Mouse (Mus musculus): ENCODE results near the gene Pik3r5. TPM values are rescaled to one million over a fixed set of nuclear protein-coding genes. Genes with fewer than 3 reads are reported as not detected.

Pik3r5 gene
- polyA plus RNA-seq, 1 experiment from 2014 or later = 0.30 TPM

- 85% methylated on average over 4 of the region's 4 CpGs for WGBS
- H3K4me3 ChIP-seq (ENCODE audit: low read depth, low read length) = no peak overlapping the region
- H3K4me2 ChIP-seq = no peak overlapping the region
- no peaks in the 10 kb centered on the region for H3K27me3 ChIP-seq (ENCODE audit: insufficient read depth, low read length)
- DNase-seq (no peak), ATAC-seq (ENCODE audit: insufficient read depth) (no peak)
- no peaks in the 10 kb centered on the region for H3K4me1 ChIP-seq (ENCODE audit: insufficient read depth)
- H3K9ac ChIP-seq = no peak overlapping the region
- no peak for TF ChIP-seq CTCF (IDR thresholded peaks at IDR 0.05; ENCODE audit: low read depth)
- H3K36me3 ChIP-seq (ENCODE audit: insufficient read depth) = no peaks in the 10 kb centered on the region
- H3K9me3 ChIP-seq (ENCODE audit: low read depth, low read length) = no peaks in the 10 kb centered on the region
- no peak overlapping the region for H3K27ac ChIP-seq (ENCODE audit: low read depth)
These were observed 3.7 kb downstream of the Pik3r5 start for GRCm38 (mm10) chr11:68435601-68436000.

- no peak overlapping the region for H3K4me3 ChIP-seq (ENCODE audit: low read depth, low read length)
- H3K4me2 ChIP-seq = no peak overlapping the region
- no peaks in the 10 kb centered on the region for H3K4me1 ChIP-seq (ENCODE audit: insufficient read depth)
- ATAC-seq (ENCODE audit: insufficient read depth) (no peak), DNase-seq (no peak)
- H3K27ac ChIP-seq (ENCODE audit: low read depth) = no peak overlapping the region
- H3K27me3 ChIP-seq (ENCODE audit: insufficient read depth, low read length) = no peaks in the 10 kb centered on the region
- 69% methylated on average over 5 of the region's 5 CpGs for WGBS
- no peak for TF ChIP-seq CTCF (IDR thresholded peaks at IDR 0.05; ENCODE audit: low read depth)
- no peaks in the 10 kb centered on the region for H3K36me3 ChIP-seq (ENCODE audit: insufficient read depth)
- no peaks in the 10 kb centered on the region for H3K9me3 ChIP-seq (ENCODE audit: low read depth, low read length)
- no peak overlapping the region for H3K9ac ChIP-seq
These were observed 4.5 kb downstream of the Pik3r5 start for GRCm38 (mm10) chr11:68436376-68436775.

- no peak overlapping the region for H3K9ac ChIP-seq
- ATAC-seq (ENCODE audit: insufficient read depth) = no peak
- WGBS = 73% methylated on average over 9 of the region's 9 CpGs
These were observed 8.2 kb downstream of the Pik3r5 start for GRCm38 (mm10) chr11:68440100-68440499.

GRCm38 (mm10) chr11:68440965-68441364 is 9.0 kb downstream of the Pik3r5 start:
- no peak for TF ChIP-seq CTCF (IDR thresholded peaks at IDR 0.05; ENCODE audit: low read depth)
- Histone ChIP-seq H3K27me3 (ENCODE audit: insufficient read depth, low read length) (no peaks in the 10 kb centered on the region), H3K4me2 (no peak overlapping the region), H3K9me3 (ENCODE audit: low read depth, low read length) (no peaks in the 10 kb centered on the region), H3K4me1 (ENCODE audit: insufficient read depth) (no peaks in the 10 kb centered on the region), H3K36me3 (ENCODE audit: insufficient read depth) (no peaks in the 10 kb centered on the region), H3K9ac (no peak overlapping the region), H3K27ac (ENCODE audit: low read depth) (no peak overlapping the region), H3K4me3 (ENCODE audit: low read depth, low read length) (no peak overlapping the region)
- DNase-seq (no peak), ATAC-seq (ENCODE audit: insufficient read depth) (no peak)
- WGBS = 57% methylated on average over 5 of the region's 5 CpGs

More at GRCm38 (mm10) chr11:68440100-68440499, 8.2 kb downstream of the Pik3r5 start:
- no peak for DNase-seq
- Histone ChIP-seq H3K4me2 (no peak overlapping the region), H3K27me3 (ENCODE audit: insufficient read depth, low read length) (no peaks in the 10 kb centered on the region), H3K4me3 (ENCODE audit: low read depth, low read length) (no peak overlapping the region), H3K9me3 (ENCODE audit: low read depth, low read length) (no peaks in the 10 kb centered on the region), H3K27ac (ENCODE audit: low read depth) (no peak overlapping the region), H3K36me3 (ENCODE audit: insufficient read depth) (no peaks in the 10 kb centered on the region), H3K4me1 (ENCODE audit: insufficient read depth) (no peaks in the 10 kb centered on the region)
- TF ChIP-seq CTCF (IDR thresholded peaks at IDR 0.05; ENCODE audit: low read depth) = no peak

- ATAC-seq (ENCODE audit: insufficient read depth) (no peak), DNase-seq (no peak)
- Histone ChIP-seq H3K9me3 (ENCODE audit: low read depth, low read length) (no peaks in the 10 kb centered on the region), H3K9ac (no peak overlapping the region), H3K4me2 (no peak overlapping the region), H3K4me3 (ENCODE audit: low read depth, low read length) (no peak overlapping the region), H3K36me3 (ENCODE audit: insufficient read depth) (no peaks in the 10 kb centered on the region), H3K4me1 (ENCODE audit: insufficient read depth) (no peaks in the 10 kb centered on the region), H3K27ac (ENCODE audit: low read depth) (no peak overlapping the region), H3K27me3 (ENCODE audit: insufficient read depth, low read length) (no peaks in the 10 kb centered on the region)
- WGBS = 74% methylated on average over 8 of the region's 8 CpGs
- TF ChIP-seq CTCF (IDR thresholded peaks at IDR 0.05; ENCODE audit: low read depth) = no peak
These were observed 10.4 kb downstream of the Pik3r5 start for GRCm38 (mm10) chr11:68442346-68442745.

GRCm38 (mm10) chr11:68442983-68443638 is 11.2 kb downstream of the Pik3r5 start:
- WGBS = 67% methylated on average over 12 of the region's 12 CpGs
- Histone ChIP-seq H3K9ac (no peak overlapping the region), H3K36me3 (ENCODE audit: insufficient read depth) (no peaks in the 10 kb centered on the region), H3K27ac (ENCODE audit: low read depth) (no peak overlapping the region), H3K9me3 (ENCODE audit: low read depth, low read length) (no peaks in the 10 kb centered on the region), H3K4me1 (ENCODE audit: insufficient read depth) (no peaks in the 10 kb centered on the region), H3K4me3 (ENCODE audit: low read depth, low read length) (no peak overlapping the region), H3K27me3 (ENCODE audit: insufficient read depth, low read length) (no peaks in the 10 kb centered on the region), H3K4me2 (no peak overlapping the region)
- DNase-seq = no peak
- TF ChIP-seq CTCF (IDR thresholded peaks at IDR 0.05; ENCODE audit: low read depth) = no peak
- ATAC-seq (ENCODE audit: insufficient read depth) = no peak

- Histone ChIP-seq H3K4me3 (ENCODE audit: low read depth, low read length) (no peak overlapping the region), H3K4me1 (ENCODE audit: insufficient read depth) (no peaks in the 10 kb centered on the region), H3K4me2 (no peak overlapping the region), H3K9me3 (ENCODE audit: low read depth, low read length) (no peaks in the 10 kb centered on the region), H3K9ac (no peak overlapping the region), H3K27ac (ENCODE audit: low read depth) (no peak overlapping the region), H3K27me3 (ENCODE audit: insufficient read depth, low read length) (no peaks in the 10 kb centered on the region), H3K36me3 (ENCODE audit: insufficient read depth) (no peaks in the 10 kb centered on the region)
- 80% methylated on average over 4 of the region's 4 CpGs for WGBS
- no peak for TF ChIP-seq CTCF (IDR thresholded peaks at IDR 0.05; ENCODE audit: low read depth)
- DNase-seq = no peak
- no peak for ATAC-seq (ENCODE audit: insufficient read depth)
These were observed 14.0 kb downstream of the Pik3r5 start for GRCm38 (mm10) chr11:68445901-68446300.
